Mouse (Mus musculus): Measurements from ENCODE around the gene Odf2. TPM values are rescaled to one million over a fixed set of nuclear protein-coding genes. Genes with fewer than 3 reads are reported as not detected.
"Not testable (repeated sequence)": the region's sequence is repeated elsewhere in the genome, so short reads cannot be mapped to it uniquely, and the experiment has no call there.

Odf2 gene
- polyA plus RNA-seq, 1 experiment from 2014 or later: 79.8 TPM

DNA sequence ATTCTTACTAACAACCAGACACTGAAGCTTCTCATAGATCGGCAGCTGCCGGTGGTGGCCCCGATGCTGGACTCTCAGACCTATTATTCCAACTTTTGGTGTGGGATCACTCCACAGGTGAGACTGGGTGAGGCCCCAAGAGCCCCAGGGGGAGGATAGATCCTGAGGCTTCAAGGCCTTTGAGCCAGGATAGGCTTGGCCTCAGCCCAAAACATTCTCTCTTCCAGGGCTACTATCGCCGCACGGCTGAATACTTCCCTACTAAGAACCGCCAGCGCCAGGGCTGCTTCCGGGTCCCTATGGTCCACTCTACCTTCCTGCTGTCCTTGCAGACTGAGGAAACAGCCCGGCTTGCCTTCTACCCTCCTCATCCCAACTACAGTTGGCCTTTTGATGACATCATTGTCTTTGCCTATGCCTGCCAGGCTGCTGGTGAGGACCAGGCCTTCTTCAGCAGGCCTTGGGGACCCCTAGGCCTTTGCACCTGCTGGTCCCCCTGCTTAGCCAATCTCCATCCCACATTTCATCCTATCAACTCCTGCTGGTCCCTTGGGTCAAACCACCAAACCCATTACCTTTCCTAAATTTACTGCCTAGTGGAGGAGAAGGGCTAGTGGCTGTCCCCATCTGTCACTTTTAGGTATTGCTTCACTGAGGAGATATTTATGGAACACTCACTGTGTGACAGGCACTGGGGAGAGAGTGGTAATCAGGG is 16.3 kb upstream of the Odf2 start:
- no peak overlapping the region for H3K27ac ChIP-seq
- no peak overlapping the region for H3K4me3 ChIP-seq
- 90% methylated on average over 10 of the region's 10 CpGs for WGBS
- H3K4me2 ChIP-seq: no peak overlapping the region
- no peak for ATAC-seq (ENCODE audit: insufficient number of reproducible peaks, insufficient read depth, low FRiP score, low TSS enrichment, low read depth)
- no peaks in the 10 kb centered on the region for H3K27me3 ChIP-seq
- H3K4me1 ChIP-seq: peaks cover 12% of the 10 kb centered on the region
- no peaks in the 10 kb centered on the region for H3K9me3 ChIP-seq
- H3K36me3 ChIP-seq: peaks cover 23% of the 10 kb centered on the region
- H3K9ac ChIP-seq: no peak overlapping the region

DNA sequence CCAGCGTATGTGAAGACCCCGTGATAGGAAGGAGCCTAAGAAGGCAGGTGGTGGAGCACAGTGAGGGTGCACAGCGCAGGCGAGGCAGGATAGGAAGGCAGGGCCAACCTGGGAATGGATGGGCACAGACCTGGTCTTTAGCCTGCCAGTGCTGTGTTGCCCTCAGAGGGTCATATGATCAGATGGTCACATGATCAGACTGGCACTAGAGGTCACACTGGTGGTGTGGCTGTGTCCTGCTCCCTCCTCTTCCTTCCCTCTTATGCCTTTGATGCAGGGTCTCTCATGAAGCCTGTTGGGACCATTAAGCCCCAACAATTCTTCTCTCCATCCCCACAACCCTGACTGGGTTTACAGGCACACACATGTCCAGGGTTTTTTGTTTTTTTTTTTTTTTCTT is 15.2 kb upstream of the Odf2 start:
- no peaks in the 10 kb centered on the region for H3K9me3 ChIP-seq
- H3K36me3 ChIP-seq: peaks cover 23% of the 10 kb centered on the region
- H3K4me2 ChIP-seq: no peak overlapping the region
- no peak overlapping the region for H3K27ac ChIP-seq
- no peak overlapping the region for H3K9ac ChIP-seq
- peaks cover 12% of the 10 kb centered on the region for H3K4me1 ChIP-seq
- H3K4me3 ChIP-seq: no peak overlapping the region
- no peaks in the 10 kb centered on the region for H3K27me3 ChIP-seq
- WGBS: 89% methylated on average over 4 of the region's 4 CpGs
- ATAC-seq (ENCODE audit: insufficient number of reproducible peaks, insufficient read depth, low FRiP score, low TSS enrichment, low read depth): no peak

DNA sequence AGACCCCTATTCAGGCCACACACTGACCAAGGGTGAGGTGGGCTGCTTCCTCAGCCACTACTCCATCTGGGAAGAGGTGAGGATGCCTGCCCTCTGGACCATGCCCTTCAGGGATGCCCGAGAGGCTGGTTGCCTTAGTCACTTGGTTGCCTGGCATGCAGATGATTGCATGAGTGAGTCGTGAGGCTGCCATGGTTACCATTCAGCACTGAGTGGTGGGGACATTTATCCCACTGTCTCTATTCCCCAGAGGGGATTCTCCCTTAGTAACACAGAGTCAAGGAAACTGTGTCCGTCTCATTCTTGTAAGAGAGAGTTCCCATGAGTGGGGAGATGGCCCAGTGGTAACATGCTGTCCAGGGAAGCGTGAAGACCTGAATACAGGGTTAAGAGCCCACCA is 11.0 kb upstream of the Odf2 start:
- ATAC-seq (ENCODE audit: insufficient number of reproducible peaks, insufficient read depth, low FRiP score, low TSS enrichment, low read depth): no peak
- 78% methylated on average over 4 of the region's 4 CpGs for WGBS
- no peaks in the 10 kb centered on the region for H3K9me3 ChIP-seq

DNA sequence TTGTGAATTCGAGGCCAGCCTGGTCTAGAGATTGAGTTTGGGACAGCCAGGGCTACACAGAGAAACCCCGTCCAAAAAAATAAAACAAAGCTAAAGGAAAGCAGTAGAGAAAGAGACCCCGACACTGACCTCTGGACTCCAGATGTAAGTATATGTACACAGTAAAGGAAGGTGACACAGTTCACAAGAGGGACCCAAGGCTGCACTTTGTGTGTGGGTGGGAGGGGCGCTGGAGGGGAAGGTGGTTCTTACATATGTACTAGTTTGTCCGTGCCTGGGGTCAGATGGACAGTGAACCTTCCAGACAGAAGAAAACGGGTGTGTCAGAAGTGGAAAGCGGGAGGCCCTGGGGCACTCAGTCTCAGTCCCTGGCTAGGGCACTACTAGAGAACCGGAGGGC is 9.8 kb upstream of the Odf2 start:
- Histone ChIP-seq H3K36me3 (peaks cover 32% of the 10 kb centered on the region), H3K4me3 (no peak overlapping the region), H3K27ac (no peak overlapping the region), H3K9me3 (no peaks in the 10 kb centered on the region), H3K9ac (no peak overlapping the region), H3K4me2 (no peak overlapping the region), H3K4me1 (no peaks in the 10 kb centered on the region), H3K27me3 (no peaks in the 10 kb centered on the region)
- 68% methylated on average over 8 of the region's 8 CpGs for WGBS
- no peak for ATAC-seq (ENCODE audit: insufficient number of reproducible peaks, insufficient read depth, low FRiP score, low TSS enrichment, low read depth)

More for the DNA sequence above, 11.0 kb upstream of the Odf2 start:
- Histone ChIP-seq H3K27me3 (no peaks in the 10 kb centered on the region), H3K27ac (no peak overlapping the region), H3K9ac (no peak overlapping the region), H3K36me3 (peaks cover 36% of the 10 kb centered on the region), H3K4me1 (no peaks in the 10 kb centered on the region), H3K4me2 (no peak overlapping the region), H3K4me3 (no peak overlapping the region)

DNA sequence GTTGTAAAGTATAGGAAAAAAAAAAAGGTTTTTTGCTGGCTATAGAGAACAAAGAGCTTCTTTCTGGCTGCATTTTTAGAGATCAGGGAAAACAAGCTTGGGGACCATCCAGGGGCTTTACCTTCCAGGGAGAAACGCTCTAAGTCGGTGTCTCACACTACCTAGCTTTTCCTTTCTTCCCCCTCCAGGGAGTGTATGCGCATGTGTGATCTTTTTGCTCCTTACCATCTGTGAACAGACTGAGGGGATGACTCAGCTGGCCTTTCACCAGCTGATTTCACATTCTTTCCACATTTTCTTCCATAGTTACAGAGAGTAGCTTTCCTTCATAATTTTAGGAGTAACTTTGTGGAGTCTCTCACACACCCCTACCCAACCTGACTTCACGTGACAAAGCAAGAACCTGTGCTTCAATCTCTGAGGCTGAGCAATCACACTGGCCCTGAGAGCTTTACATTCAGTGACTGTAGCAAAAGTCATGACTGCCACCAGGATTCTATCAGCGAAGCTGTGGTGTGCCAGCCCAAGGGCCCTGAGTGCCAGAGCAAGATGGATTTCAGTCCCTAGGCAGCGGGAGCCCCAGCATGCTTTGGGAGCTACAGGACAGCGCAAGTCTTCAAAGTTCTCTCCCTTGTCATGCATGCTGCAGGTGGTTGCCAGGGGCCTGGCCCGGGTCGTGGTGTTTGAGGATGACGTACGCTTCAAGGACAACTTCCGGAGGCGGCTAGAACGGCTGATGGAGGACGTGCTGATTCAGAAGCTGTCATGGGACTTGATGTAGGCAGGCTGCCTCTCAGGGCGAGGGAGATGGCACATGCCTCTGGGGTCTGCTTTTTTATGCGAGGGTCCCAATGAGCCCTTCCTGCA is 8.8 kb upstream of the Odf2 start:
- H3K9ac ChIP-seq: 0 out of 2 replicates have a peak overlapping the region, but pooled peaks have one; percentile 27
- no peak overlapping the region for H3K27ac ChIP-seq
- no peaks in the 10 kb centered on the region for H3K27me3 ChIP-seq
- no peak for ATAC-seq (ENCODE audit: insufficient number of reproducible peaks, insufficient read depth, low FRiP score, low TSS enrichment, low read depth)
- H3K9me3 ChIP-seq: no peaks in the 10 kb centered on the region
- peaks cover 32% of the 10 kb centered on the region for H3K36me3 ChIP-seq
- no peak overlapping the region for H3K4me3 ChIP-seq
- no peaks in the 10 kb centered on the region for H3K4me1 ChIP-seq
- WGBS: 79% methylated on average over 17 of the region's 17 CpGs
- H3K4me2 ChIP-seq: no peak overlapping the region

DNA sequence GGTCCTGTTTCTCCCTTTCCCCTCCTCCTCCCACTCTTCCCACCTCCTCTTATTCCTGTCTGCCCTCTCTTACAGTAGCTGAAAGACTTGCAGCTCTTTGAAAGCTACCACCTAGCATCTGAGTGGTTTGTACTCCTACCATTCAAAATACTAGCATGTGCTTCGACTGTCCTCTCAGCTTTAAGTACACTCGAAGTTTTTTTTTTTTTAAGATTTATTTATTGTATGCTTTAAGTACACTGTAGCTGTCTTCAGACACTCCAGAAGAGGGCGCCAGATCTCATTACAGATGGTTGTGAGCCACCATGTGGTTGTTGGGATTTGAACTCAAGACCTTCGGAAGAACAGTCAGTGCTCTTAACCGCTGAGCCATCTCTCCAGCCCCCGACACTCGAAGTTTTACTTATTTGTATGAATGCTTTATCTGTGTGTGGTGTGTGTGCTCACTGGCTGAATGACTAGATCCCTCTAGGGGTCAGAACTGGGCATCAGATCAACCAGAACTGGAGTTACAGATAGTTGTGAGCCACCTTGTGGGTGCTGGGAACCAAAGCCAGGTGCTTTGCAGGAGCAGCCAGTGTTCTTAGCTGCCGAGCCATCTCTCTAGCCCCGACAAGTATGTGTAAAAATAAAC is 2.2 kb upstream of the Odf2 start:
- H3K27ac ChIP-seq; ATAC-seq (ENCODE audit: insufficient number of reproducible peaks, insufficient read depth, low FRiP score, low TSS enrichment, low read depth): not testable (repeated sequence)
- WGBS: 84% methylated on average over 9 of the region's 9 CpGs

DNA sequence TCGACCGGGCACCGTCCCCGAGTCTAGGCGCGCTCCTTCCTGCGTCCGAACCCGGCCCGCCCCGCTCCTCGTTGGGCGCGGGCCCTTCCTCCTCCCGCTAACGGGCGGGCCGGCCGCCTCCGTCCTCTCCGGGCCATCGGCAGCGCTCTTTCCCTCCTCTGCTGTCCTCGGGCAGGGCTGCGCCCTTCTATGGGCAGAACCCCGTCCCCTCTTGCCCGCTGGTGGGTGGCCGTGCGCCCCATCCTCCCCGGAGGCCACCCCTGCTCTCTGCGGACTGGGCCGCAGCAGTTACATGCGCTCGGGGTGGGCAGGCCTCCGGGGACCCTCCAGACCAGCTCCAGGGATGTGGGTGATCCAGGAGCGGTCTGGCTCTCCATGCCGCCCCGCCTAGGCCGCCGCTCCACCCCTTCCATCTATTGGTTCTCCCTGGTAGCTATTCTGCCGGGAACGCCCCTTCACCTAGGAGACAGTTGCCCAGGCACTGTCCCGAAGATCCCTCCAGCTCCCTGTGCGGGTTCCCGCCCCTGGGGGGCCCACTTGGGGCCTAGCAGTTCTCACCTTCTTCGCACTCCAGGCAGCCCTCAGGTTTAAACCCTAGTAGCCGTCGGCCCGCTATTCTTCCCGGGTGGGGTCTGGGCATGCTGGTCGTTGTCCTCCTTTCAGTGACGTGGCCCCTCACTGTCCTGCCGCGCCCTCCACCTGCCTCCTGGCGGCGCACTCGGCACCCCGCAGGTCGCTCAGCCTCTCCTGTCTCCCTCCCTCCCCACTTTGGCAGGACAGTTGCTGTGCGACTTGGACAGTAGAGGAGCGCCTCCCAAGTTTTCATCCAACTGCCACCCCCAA is 1.2 kb downstream of the Odf2 start:
- peak overlapping the region; percentile 99 for H3K4me3 ChIP-seq
- H3K27ac ChIP-seq: peak overlapping the region; percentile 90
- under 1% methylated on average over 58 of the region's 61 CpGs for WGBS
- peak overlapping the region; percentile 95 for H3K9ac ChIP-seq
- peaks cover 16% of the 10 kb centered on the region for H3K4me1 ChIP-seq
- 0 out of 2 replicates have a peak, but pooled peaks cover 3% of the 10 kb centered on the region for H3K27me3 ChIP-seq
- H3K4me2 ChIP-seq: peak overlapping the region; percentile 84
- H3K9me3 ChIP-seq: no peaks in the 10 kb centered on the region
- peak; percentile 86 for ATAC-seq (ENCODE audit: insufficient number of reproducible peaks, insufficient read depth, low FRiP score, low TSS enrichment, low read depth)
- H3K36me3 ChIP-seq: peaks cover 36% of the 10 kb centered on the region

More for the DNA sequence above, 2.2 kb upstream of the Odf2 start:
- not testable (repeated sequence) for H3K4me2 ChIP-seq, H3K9ac ChIP-seq, H3K36me3 ChIP-seq, H3K4me3 ChIP-seq, H3K27me3 ChIP-seq, H3K9me3 ChIP-seq
- peaks cover 16% of the 10 kb centered on the region for H3K4me1 ChIP-seq

DNA sequence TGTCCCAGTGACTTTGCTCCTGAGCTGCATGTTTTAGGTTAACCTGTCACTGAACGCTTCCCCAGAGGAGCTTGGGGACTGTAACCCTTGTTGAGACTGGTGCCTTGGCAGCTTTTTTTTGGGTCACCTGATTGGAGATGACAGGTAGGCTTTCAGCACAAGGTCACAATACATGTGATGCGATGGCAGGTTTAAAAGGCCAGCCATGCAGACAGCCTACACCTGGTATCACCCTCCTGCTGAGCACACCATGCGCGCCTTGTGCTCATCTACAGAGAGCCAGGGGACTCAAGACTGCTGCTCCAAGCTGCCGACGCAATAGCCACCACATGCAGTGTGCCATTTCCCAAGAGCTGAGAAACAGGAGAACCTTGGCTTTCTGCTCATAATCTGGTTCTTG is 2.8 kb downstream of the Odf2 start:
- peaks cover 50% of the 10 kb centered on the region for H3K36me3 ChIP-seq
- peaks cover 16% of the 10 kb centered on the region for H3K4me1 ChIP-seq
- no peak overlapping the region for H3K9ac ChIP-seq
- ATAC-seq (ENCODE audit: insufficient number of reproducible peaks, insufficient read depth, low FRiP score, low TSS enrichment, low read depth): no peak
- no peak overlapping the region for H3K4me2 ChIP-seq
- H3K27me3 ChIP-seq: no peaks in the 10 kb centered on the region
- no peak overlapping the region for H3K4me3 ChIP-seq
- 93% methylated on average over 6 of the region's 6 CpGs for WGBS
- H3K9me3 ChIP-seq: no peaks in the 10 kb centered on the region
- H3K27ac ChIP-seq: no peak overlapping the region

DNA sequence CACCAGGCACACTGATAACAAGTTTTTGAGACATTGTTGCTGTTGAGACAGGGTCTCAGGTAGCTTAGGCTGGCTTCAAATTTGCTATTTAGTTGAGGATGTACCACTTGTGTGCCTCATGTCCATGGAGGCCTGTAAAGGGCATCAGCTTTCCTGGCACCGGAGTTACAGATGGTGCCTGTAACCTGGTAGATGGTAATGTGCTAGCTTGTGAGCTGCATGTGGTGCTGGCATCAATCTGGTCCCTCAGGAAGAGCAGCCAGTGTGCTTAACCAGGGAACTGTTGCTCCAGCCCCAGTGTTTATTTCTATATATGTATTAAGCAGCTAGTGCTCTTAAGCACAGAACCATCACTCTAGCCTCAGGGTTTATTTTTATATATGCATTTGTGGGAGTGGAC is 7.0 kb downstream of the Odf2 start:
- H3K4me1 ChIP-seq: peaks cover 4% of the 10 kb centered on the region
- H3K36me3 ChIP-seq: peaks cover 93% of the 10 kb centered on the region
- WGBS: 93% methylated on average over 1 of the region's 1 CpGs

DNA sequence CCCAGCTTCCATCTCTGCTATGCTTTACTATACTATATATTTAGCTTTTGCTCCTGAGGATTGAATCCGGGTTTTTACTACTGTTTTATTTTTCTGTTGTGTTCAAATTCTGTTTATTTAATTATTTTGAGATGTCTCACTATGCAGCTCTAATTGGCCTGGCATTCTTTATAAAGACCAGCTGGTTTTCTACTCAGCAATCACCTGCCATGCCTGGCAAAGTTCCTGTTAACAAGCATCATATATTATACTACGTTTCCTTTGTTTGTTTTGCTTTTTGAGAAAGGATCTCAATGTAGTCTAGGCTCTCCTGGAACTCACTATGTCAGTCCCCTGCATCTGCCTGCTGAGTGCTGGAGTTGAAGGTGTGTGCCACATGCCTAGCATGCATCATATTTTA is 8.3 kb downstream of the Odf2 start:
- no peak overlapping the region for H3K27ac ChIP-seq
- H3K36me3 ChIP-seq: peaks cover 98% of the 10 kb centered on the region
- no peak overlapping the region for H3K4me2 ChIP-seq
- H3K4me1 ChIP-seq: no peaks in the 10 kb centered on the region
- H3K9ac ChIP-seq: no peak overlapping the region
- ATAC-seq (ENCODE audit: insufficient number of reproducible peaks, insufficient read depth, low FRiP score, low TSS enrichment, low read depth): no peak
- WGBS: 82% methylated on average over 2 of the region's 2 CpGs
- H3K9me3 ChIP-seq: no peaks in the 10 kb centered on the region
- no peaks in the 10 kb centered on the region for H3K27me3 ChIP-seq
- H3K4me3 ChIP-seq: no peak overlapping the region

More for the DNA sequence above, 7.0 kb downstream of the Odf2 start:
- H3K4me3 ChIP-seq: no peak overlapping the region
- H3K27ac ChIP-seq: no peak overlapping the region
- H3K9ac ChIP-seq: no peak overlapping the region
- no peaks in the 10 kb centered on the region for H3K9me3 ChIP-seq
- H3K27me3 ChIP-seq: no peaks in the 10 kb centered on the region
- no peak for ATAC-seq (ENCODE audit: insufficient number of reproducible peaks, insufficient read depth, low FRiP score, low TSS enrichment, low read depth)
- no peak overlapping the region for H3K4me2 ChIP-seq

DNA sequence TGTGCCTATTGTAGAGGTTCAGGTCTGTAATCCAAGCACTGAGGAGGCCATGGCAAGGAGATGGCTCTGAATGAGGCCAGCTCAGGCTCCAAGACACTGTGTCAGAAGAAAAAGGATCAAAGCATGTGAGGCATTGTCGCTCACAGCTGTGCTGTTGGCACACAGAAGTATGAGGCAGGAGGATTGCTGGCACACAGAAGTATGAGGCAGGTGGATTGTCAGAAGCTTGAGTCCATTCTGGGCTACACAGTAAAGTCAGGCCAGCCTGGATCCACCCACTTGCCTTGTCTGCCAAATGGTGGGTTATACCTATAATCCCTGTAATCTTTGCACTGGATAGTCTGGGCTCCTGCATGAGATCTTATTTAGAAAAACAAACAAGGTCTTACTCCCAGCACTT is 9.1 kb downstream of the Odf2 start:
- Histone ChIP-seq H3K27ac (no peak overlapping the region), H3K9me3 (no peaks in the 10 kb centered on the region), H3K9ac (0 out of 2 replicates have a peak overlapping the region, but pooled peaks have one; percentile 27), H3K4me2 (no peak overlapping the region), H3K36me3 (peaks cover 98% of the 10 kb centered on the region), H3K27me3 (no peaks in the 10 kb centered on the region), H3K4me1 (no peaks in the 10 kb centered on the region), H3K4me3 (no peak overlapping the region)
- no peak for ATAC-seq (ENCODE audit: insufficient number of reproducible peaks, insufficient read depth, low FRiP score, low TSS enrichment, low read depth)
- 100% methylated on average over 1 of the region's 1 CpGs for WGBS

Data from embryonic facial prominence, embryonic 13.5 days (tissue).